Mouse (Mus musculus) lung, embryonic 14.5 days (tissue): ENCODE data around the gene Gpbar1. TPM values are rescaled to one million over a fixed set of nuclear protein-coding genes. Genes with fewer than 3 reads are reported as not detected.

ENCODE experiments used
- ATAC-seq: fragments of 200-750 bp; cut with Nextera tagmentation; 2 replicates; pipeline ENCODE4 v1.8.0; 2017; ENCODE audit warnings: mild to moderate bottlenecking, moderate TSS enrichment, moderate library complexity; ENCODE audit not compliant: insufficient read depth
- DNase-seq: peaks from one replicate; pipeline ENCODE4 v3.0.0-alpha.2; 2015
- H3K27ac ChIP-seq: fragments of 300-500 bp; sonication (generic); 2 replicates; pipeline ENCODE4 v1.5.1; 2014; ENCODE audit warnings: low read depth, mild to moderate bottlenecking, moderate library complexity
- H3K27me3 ChIP-seq: fragments of 300-500 bp; sonication (generic); 2 replicates; pipeline ENCODE4 v1.6.1; 2014; ENCODE audit warnings: low read length, control low read depth; ENCODE audit not compliant: insufficient read depth
- H3K36me3 ChIP-seq: fragments of 300-500 bp; sonication (generic); 2 replicates; pipeline ENCODE4 v1.6.1; 2014; ENCODE audit warnings: control low read depth; ENCODE audit not compliant: insufficient read depth
- H3K4me1 ChIP-seq: fragments of 300-500 bp; sonication (generic); 2 replicates; pipeline ENCODE4 v1.6.1; 2014; ENCODE audit warnings: antibody characterized with exemption, control low read depth; ENCODE audit not compliant: insufficient read depth
- H3K4me2 ChIP-seq: fragments of 300-500 bp; sonication (generic); 2 replicates; pipeline ENCODE4 v1.6.1; 2014; ENCODE audit warnings: mild to moderate bottlenecking
- H3K4me3 ChIP-seq: fragments of 300-500 bp; sonication (generic); 2 replicates; pipeline ENCODE4 v1.5.1; 2014; ENCODE audit warnings: low read depth, low read length
- H3K9ac ChIP-seq: fragments of 300-500 bp; sonication (generic); 2 replicates; pipeline ENCODE4 v1.6.1; 2014
- H3K9me3 ChIP-seq: fragments of 300-500 bp; sonication (generic); 2 replicates; pipeline ENCODE4 v1.6.1; 2016; ENCODE audit warnings: low read depth, low read length, control low read depth
- CTCF ChIP-seq: IDR thresholded peaks from 2 replicates; pipeline ENCODE4 v1.5.1; 2016; ENCODE audit warnings: antibody characterized with exemption, low read depth
- WGBS: fragments of 180-500 bp; shearing (Covaris S2); extraction: QIAGEN DNeasy Blood & Tissue Kit; methylation state at CpG from one replicate; pipeline ENCODE4 v1.1.7; 2014; 5-methylcytosine and 5-hydroxymethylcytosine counted together
- polyA plus RNA-seq: library from polyadenylated mRNA; unstranded; fragments of >200 nt; fragmentation: Nextera tagmentation; extraction: Ambion mirVana; gene quantifications from 2 replicates; pipeline ENCODE4 v1.2.1, GENCODE M21; 2014

The Gpbar1 gene
- polyA plus RNA-seq, 1 experiment from 2014 or later = 0.57 TPM

- WGBS = 71% methylated on average over 10 of the region's 10 CpGs
Measured at GRCm38 (mm10) chr1:74308001-74308964, 29.9 kb downstream of the Gpbar1 start.

GRCm38 (mm10) chr1:74309767-74310166, 31.4 kb downstream of the Gpbar1 start:
- 21% methylated on average over 3 of the region's 3 CpGs for WGBS
- H3K27me3 ChIP-seq = no peaks in the 10 kb centered on the region
- peaks cover 5% of the 10 kb centered on the region; the same call in 1 of the 2 replicates for H3K4me1 ChIP-seq
- no peak for ATAC-seq
- TF ChIP-seq CTCF = no peak
- no peak for DNase-seq
- H3K27ac ChIP-seq = peak overlapping the region; percentile 52; the same call in 1 of the 2 replicates
- H3K36me3 ChIP-seq = no peaks in the 10 kb centered on the region
- no peaks in the 10 kb centered on the region for H3K9me3 ChIP-seq
- no peak overlapping the region for H3K9ac ChIP-seq
- no peak overlapping the region for H3K4me2 ChIP-seq
- H3K4me3 ChIP-seq = no peak overlapping the region

More at GRCm38 (mm10) chr1:74308001-74308964, 29.9 kb downstream of the Gpbar1 start:
- Histone ChIP-seq H3K9me3 (no peaks in the 10 kb centered on the region), H3K27me3 (no peaks in the 10 kb centered on the region), H3K9ac (no peak overlapping the region), H3K27ac (no peak overlapping the region), H3K36me3 (no peaks in the 10 kb centered on the region), H3K4me3 (no peak overlapping the region), H3K4me2 (no peak overlapping the region), H3K4me1 (peaks cover 5% of the 10 kb centered on the region; the same call in 1 of the 2 replicates)
- no peak for TF ChIP-seq CTCF
- ATAC-seq (no peak), DNase-seq (no peak)

- DNase-seq = peak; percentile 94
- no peaks in the 10 kb centered on the region for H3K36me3 ChIP-seq
- TF ChIP-seq CTCF = peak; percentile 91
- WGBS = 1% methylated on average over 3 of the region's 3 CpGs
- peak; percentile 37; the same call in 1 of the 2 replicates for ATAC-seq
- H3K27me3 ChIP-seq = no peaks in the 10 kb centered on the region
- no peaks in the 10 kb centered on the region for H3K9me3 ChIP-seq
- H3K4me2 ChIP-seq = no peak overlapping the region
- H3K4me3 ChIP-seq = no peak overlapping the region
- H3K9ac ChIP-seq = no peak overlapping the region
- H3K4me1 ChIP-seq = no peaks in the 10 kb centered on the region
- no peak overlapping the region for H3K27ac ChIP-seq
Measured at GRCm38 (mm10) chr1:74313049-74313692, 34.8 kb downstream of the Gpbar1 start.

- Histone ChIP-seq H3K4me2 (no peak overlapping the region), H3K36me3 (no peaks in the 10 kb centered on the region), H3K27ac (no peak overlapping the region), H3K4me3 (no peak overlapping the region), H3K9ac (no peak overlapping the region), H3K27me3 (no peaks in the 10 kb centered on the region), H3K4me1 (no peaks in the 10 kb centered on the region), H3K9me3 (no peaks in the 10 kb centered on the region)
- ATAC-seq = no peak
- 76% methylated on average over 3 of the region's 3 CpGs for WGBS
- TF ChIP-seq CTCF = no peak
- no peak for DNase-seq
Measured at GRCm38 (mm10) chr1:74314796-74315195, 36.4 kb downstream of the Gpbar1 start.

- no peaks in the 10 kb centered on the region for H3K9me3 ChIP-seq
- no peaks in the 10 kb centered on the region for H3K4me1 ChIP-seq
- ATAC-seq = no peak
- no peak for DNase-seq
- H3K4me2 ChIP-seq = no peak overlapping the region
- H3K27ac ChIP-seq = no peak overlapping the region
- no peak overlapping the region for H3K9ac ChIP-seq
- no peak for TF ChIP-seq CTCF
- no peaks in the 10 kb centered on the region for H3K27me3 ChIP-seq
- 62% methylated on average over 4 of the region's 4 CpGs for WGBS
- H3K36me3 ChIP-seq = no peaks in the 10 kb centered on the region
- no peak overlapping the region for H3K4me3 ChIP-seq
Measured at GRCm38 (mm10) chr1:74316114-74316827, 37.9 kb downstream of the Gpbar1 start.

GRCm38 (mm10) chr1:74318711-74319110, 40.4 kb downstream of the Gpbar1 start:
- no peak overlapping the region for H3K9ac ChIP-seq
- H3K9me3 ChIP-seq = no peaks in the 10 kb centered on the region
- H3K4me1 ChIP-seq = 0 out of 2 replicates have a peak, but pooled peaks cover 3% of the 10 kb centered on the region
- TF ChIP-seq CTCF = no peak
- H3K27ac ChIP-seq = no peak overlapping the region
- ATAC-seq (no peak), DNase-seq (no peak)
- H3K4me3 ChIP-seq = no peak overlapping the region
- no peaks in the 10 kb centered on the region for H3K27me3 ChIP-seq
- H3K4me2 ChIP-seq = no peak overlapping the region
- WGBS = 90% methylated on average over 3 of the region's 3 CpGs
- no peaks in the 10 kb centered on the region for H3K36me3 ChIP-seq
